Mouse (Mus musculus): Measurements from ENCODE around the gene Mrps34. TPM values are rescaled to one million over a fixed set of nuclear protein-coding genes. Genes with fewer than 3 reads are reported as not detected.

The Mrps34 gene
- polyA plus RNA-seq, 1 experiment from 2014 or later = 91.1 TPM

DNA sequence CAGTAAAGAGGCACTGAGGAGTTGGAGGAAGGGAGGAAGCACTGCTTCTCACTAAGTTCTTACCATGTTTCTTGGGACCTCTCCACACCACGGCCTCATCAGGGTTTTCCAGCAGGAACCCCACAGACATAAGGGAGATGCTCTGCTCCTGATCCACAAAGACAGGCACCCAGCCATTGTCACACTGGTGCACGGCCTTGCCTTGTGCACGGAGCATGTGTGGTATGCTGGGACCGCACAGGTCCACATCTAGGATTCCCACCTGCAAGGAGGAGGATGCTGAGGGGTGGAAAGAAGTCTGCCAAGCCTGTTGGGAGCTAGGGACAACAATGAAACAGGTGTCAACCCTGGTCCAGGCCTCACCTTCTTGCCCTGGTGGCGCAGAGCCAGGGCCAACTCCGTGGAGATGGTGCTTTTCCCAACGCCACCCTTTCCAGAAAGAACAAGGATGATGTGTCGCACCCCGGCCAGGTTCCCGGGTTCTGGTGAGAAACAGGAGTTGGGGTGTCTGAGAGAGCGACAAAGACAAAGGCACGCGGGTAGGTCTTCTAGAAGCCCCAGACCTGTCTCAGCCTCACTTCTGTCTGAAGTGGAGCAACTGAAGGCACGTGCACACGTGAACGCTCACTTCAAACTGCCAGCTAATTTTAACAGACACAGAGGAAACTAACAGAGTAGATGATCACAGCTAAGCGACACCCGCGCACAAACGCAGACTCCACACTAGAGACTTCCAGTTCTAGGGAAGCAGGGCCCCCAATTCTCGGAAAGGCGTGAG lies 9.4 kb upstream of the Mrps34 start:
- H3K9ac ChIP-seq = peak overlapping the region; percentile 63
- peak overlapping the region; percentile 96 for H3K4me2 ChIP-seq
- H3K27ac ChIP-seq = no peak overlapping the region
- peaks cover 41% of the 10 kb centered on the region for H3K36me3 ChIP-seq (replicated peaks)
- WGBS = 27% methylated on average over 22 of the region's 22 CpGs
- no peaks in the 10 kb centered on the region for H3K27me3 ChIP-seq
- ATAC-seq (ENCODE audit: low FRiP score) = no peak; the same call in 1 of the 2 replicates
- H3K4me3 ChIP-seq (replicated peaks) = peak overlapping the region; percentile 89
- H3K9me3 ChIP-seq = no peaks in the 10 kb centered on the region
- H3K4me1 ChIP-seq = peaks cover 25% of the 10 kb centered on the region

DNA sequence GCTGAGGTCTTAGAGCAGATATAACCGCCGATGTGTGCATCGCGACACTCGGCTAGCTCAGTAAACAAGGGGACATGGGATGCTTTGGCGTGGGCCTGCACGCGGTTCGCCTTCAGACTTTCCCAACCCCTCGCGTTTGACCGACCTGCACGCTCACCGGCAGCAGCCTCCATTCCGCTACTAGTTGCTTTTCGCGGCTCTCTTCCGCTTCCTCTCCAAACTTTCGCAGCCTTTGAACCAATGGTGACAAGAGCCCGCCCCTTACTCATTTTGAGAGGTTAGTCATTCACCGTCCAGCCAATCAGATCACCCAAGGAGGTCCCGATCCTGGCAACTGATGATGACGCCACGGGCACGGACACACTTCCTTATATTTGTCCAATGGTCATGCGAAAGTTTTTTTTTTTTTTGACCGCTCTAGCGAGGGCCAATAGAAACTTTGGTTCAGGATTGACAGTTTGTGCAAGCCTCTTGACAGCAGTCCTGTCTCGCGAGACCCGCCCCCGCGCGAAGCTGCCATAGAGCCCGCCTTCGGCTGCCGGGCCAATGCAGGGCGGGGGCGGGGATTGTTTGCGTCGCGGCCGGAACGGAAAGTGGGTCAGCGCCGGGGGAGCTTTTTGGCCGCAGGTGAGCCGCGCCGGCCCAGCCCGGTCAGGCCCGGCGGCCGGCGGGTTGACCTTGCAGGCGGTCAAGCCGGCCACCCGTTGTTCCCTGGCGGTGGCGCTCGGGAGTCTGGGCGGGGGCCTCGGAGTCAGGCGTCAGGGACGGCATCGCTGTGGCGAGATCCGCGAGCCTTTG lies 8.6 kb upstream of the Mrps34 start, which contains the start of the genes Nubp2 and Spsb3:
Gene Nubp2 (minus strand): TSS at position 216 of the 798 bp plus-strand sequence.
Gene Spsb3 (plus strand): TSS at position 510 of the 798 bp plus-strand sequence.
- 0 out of 2 replicates have a peak within 1 kb of the TSS, but pooled peaks have one; percentile 63 for H3K27ac ChIP-seq
- ATAC-seq (ENCODE audit: low FRiP score) = peak; percentile 96
- H3K4me3 ChIP-seq (replicated peaks) = peak within 1 kb of the TSS; percentile 89
- H3K9me3 ChIP-seq = no peaks in the 10 kb centered on the region
- peak within 1 kb of the TSS; percentile 96 for H3K4me2 ChIP-seq
- under 1% methylated on average over 69 of the region's 69 CpGs for WGBS
- H3K27me3 ChIP-seq = no peaks in the 10 kb centered on the region
- H3K9ac ChIP-seq = peak within 1 kb of the TSS; percentile 82
- H3K36me3 ChIP-seq (replicated peaks) = peaks cover 48% of the 10 kb centered on the region
- H3K4me1 ChIP-seq = peaks cover 25% of the 10 kb centered on the region

DNA sequence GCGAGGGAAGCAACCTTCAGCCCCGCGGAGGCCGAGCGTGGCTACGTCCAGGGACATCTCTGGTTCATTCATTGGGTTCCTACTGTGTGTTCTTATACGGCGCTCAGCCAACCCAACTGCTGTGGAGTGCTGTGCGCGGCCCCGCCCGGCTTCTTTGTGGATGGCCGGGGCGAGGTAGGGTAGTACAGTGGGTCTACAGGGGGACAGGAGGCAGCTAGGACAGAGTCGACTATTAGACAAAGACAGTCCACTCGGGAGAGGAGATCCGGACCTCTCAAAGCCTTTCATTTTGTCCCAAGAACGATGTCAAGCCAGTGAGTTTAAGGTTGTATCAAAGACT lies 8.0 kb upstream of the Mrps34 start:
- H3K9me3 ChIP-seq = no peaks in the 10 kb centered on the region
- H3K27me3 ChIP-seq = no peaks in the 10 kb centered on the region
- peak overlapping the region; percentile 95 for H3K4me2 ChIP-seq
- peaks cover 53% of the 10 kb centered on the region for H3K36me3 ChIP-seq (replicated peaks)
- H3K9ac ChIP-seq = peak overlapping the region; percentile 82
- H3K27ac ChIP-seq = 0 out of 2 replicates have a peak overlapping the region, but pooled peaks have one; percentile 63
- H3K4me1 ChIP-seq = peaks cover 25% of the 10 kb centered on the region
- WGBS = under 1% methylated on average over 18 of the region's 18 CpGs
- ATAC-seq (ENCODE audit: low FRiP score) = peak; percentile 45
- peak overlapping the region; percentile 89 for H3K4me3 ChIP-seq (replicated peaks)

DNA sequence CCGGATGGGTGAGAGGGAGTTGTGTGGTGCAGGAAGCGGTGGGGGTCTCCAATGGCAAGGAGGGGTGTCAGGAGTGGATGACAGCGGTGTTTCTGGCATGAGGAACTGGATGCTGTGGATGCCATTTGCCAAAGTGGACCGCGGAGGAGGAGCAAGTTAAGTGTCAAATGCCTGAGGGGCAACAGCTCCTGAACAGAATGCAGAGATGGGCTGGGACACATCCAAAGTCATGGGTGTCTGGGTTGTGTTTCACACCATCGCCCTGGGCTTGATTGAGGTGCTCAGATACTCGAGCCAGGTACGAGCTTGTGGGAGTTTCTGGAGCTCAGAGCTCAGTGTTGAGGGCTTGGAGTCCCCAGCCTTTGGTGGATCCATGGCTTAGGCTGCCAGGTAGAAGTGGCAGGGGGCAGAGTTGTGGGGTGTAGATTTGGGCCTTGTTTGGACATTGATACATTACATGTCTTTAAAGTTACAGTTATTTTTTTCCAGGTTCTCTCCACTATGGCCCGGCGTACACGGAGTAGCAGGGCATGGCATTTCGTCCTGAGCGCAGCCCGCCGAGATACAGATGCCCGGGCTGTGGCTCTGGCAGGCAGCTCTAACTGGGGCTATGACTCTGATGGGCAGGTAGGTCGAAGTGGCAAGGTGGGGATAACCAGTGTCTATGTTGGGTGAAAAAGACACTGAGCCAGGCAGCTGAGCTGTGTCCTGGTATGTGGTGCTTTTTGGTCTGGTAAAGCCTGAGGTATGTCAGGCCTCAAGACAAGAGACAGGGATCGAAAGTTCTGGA lies 7.4 kb upstream of the Mrps34 start:
- Histone ChIP-seq H3K27me3 (no peaks in the 10 kb centered on the region), H3K4me2 (peak overlapping the region; percentile 95), H3K36me3 (replicated peaks) (peaks cover 57% of the 10 kb centered on the region), H3K9ac (peak overlapping the region; percentile 82), H3K27ac (0 out of 2 replicates have a peak overlapping the region, but pooled peaks have one; percentile 63), H3K4me3 (replicated peaks) (peak overlapping the region; percentile 89), H3K9me3 (no peaks in the 10 kb centered on the region), H3K4me1 (peaks cover 25% of the 10 kb centered on the region)
- no peak for ATAC-seq (ENCODE audit: low FRiP score)
- 65% methylated on average over 18 of the region's 18 CpGs for WGBS

- no peak overlapping the region for H3K4me3 ChIP-seq (replicated peaks)
- H3K9ac ChIP-seq = no peak overlapping the region
- ATAC-seq (ENCODE audit: low FRiP score) = no peak
- peaks cover 55% of the 10 kb centered on the region for H3K36me3 ChIP-seq (replicated peaks)
- H3K4me2 ChIP-seq = no peak overlapping the region
- no peaks in the 10 kb centered on the region for H3K9me3 ChIP-seq
- 92% methylated on average over 3 of the region's 3 CpGs for WGBS
- H3K27ac ChIP-seq = no peak overlapping the region
- no peaks in the 10 kb centered on the region for H3K27me3 ChIP-seq
- H3K4me1 ChIP-seq = peaks cover 34% of the 10 kb centered on the region
These were observed 6.1 kb upstream of the Mrps34 start for GRCm38 (mm10) chr17:24888862-24889261.

DNA sequence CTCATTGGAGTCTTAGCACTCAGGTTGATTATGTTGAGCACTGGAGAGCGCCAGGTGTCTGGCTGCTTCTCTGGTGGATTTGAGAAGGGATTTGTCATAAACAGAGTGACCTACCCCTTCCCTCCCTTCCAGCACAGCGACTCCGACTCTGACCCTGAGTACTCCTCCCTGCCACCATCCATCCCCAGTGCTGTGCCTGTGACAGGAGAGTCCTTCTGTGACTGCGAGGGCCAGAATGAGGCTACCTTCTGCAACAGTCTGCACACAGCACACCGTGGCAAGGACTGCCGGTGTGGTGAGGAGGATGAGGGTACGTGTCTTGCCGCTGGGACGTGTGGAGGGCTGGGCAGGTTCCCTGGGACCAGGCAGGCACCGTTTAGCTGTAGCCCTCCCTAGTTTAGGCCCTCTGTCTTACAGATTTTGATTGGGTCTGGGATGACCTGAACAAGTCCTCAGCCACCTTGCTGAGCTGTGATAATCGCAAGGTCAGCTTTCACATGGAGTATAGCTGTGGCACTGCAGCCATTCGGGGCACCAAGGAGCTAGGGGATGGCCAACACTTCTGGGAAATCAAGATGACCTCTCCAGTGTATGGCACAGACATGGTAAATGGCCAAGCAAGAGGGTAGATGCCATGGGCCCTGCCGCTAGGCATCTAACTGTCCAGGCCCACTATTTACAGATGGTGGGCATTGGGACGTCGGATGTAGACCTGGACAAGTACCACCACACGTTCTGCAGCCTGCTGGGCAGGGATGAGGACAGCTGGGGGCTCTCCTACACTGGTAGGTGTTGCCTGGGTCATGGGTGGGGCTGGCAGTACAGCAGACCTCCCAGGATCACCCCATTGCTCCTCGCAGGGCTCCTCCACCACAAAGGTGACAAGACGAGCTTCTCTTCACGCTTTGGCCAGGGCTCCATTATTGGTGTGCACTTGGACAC lies 4.5 kb upstream of the Mrps34 start:
- Histone ChIP-seq H3K9ac (no peak overlapping the region), H3K27me3 (no peaks in the 10 kb centered on the region), H3K4me1 (peaks cover 35% of the 10 kb centered on the region), H3K4me2 (no peak overlapping the region), H3K36me3 (replicated peaks) (peaks cover 44% of the 10 kb centered on the region), H3K9me3 (no peaks in the 10 kb centered on the region), H3K27ac (no peak overlapping the region), H3K4me3 (replicated peaks) (no peak overlapping the region)
- WGBS = 88% methylated on average over 19 of the region's 19 CpGs
- ATAC-seq (ENCODE audit: low FRiP score) = no peak

GRCm38 (mm10) chr17:24891321-24891720 lies 3.6 kb upstream of the Mrps34 start:
- H3K4me1 ChIP-seq = peaks cover 39% of the 10 kb centered on the region
- no peak overlapping the region for H3K27ac ChIP-seq
- no peak for ATAC-seq (ENCODE audit: low FRiP score)
- H3K4me2 ChIP-seq = no peak overlapping the region
- WGBS = 90% methylated on average over 13 of the region's 13 CpGs
- H3K36me3 ChIP-seq (replicated peaks) = peaks cover 44% of the 10 kb centered on the region
- H3K4me3 ChIP-seq (replicated peaks) = no peak overlapping the region
- no peak overlapping the region for H3K9ac ChIP-seq
- H3K9me3 ChIP-seq = no peaks in the 10 kb centered on the region
- no peaks in the 10 kb centered on the region for H3K27me3 ChIP-seq

DNA sequence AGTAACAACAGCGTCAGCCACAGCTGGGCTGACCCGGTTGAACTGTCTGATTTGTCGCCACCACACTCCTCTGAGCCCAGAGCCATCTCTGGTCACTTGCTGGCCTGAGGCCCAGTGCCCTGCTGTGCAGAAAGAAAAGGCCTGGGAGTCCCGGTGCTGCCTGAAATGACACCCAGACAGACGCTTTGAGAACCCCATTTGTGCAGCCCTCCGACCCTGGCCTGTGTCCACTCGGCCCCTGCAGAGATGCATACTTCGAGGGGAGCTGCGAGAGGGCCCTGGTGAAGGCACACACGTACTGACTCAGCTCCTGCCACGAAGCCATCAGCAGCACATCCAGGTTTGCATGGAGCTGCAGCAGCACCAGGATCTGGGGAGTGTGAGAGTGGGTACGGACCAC lies 2.1 kb upstream of the Mrps34 start:
- Histone ChIP-seq H3K4me3 (replicated peaks) (no peak overlapping the region), H3K4me1 (peaks cover 42% of the 10 kb centered on the region), H3K9me3 (no peaks in the 10 kb centered on the region), H3K36me3 (replicated peaks) (peaks cover 52% of the 10 kb centered on the region), H3K4me2 (no peak overlapping the region), H3K27me3 (no peaks in the 10 kb centered on the region), H3K27ac (no peak overlapping the region), H3K9ac (no peak overlapping the region)
- 90% methylated on average over 12 of the region's 12 CpGs for WGBS
- ATAC-seq (ENCODE audit: low FRiP score) = no peak

DNA sequence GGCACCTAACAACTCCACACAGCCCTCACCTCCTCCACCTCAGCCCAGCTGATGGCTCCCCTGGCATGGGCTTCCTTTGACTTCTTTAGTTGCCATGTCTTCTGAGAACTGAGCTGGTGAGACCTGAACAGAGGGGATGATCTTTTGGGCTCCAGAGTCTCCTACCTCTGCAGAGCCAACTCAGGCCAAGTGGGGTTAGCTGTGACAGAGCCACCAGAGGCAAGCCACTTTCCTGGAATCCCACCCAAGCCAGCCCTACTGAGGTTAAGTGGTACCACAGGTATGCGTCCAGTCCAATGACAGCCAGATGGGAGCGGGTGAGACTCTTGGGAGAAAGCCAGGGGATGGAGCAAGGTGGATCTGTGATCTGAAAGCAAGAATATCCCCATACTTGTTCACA lies 1.6 kb upstream of the Mrps34 start:
- peak overlapping the region; percentile 98; the same call in 1 of the 2 replicates for H3K4me2 ChIP-seq
- peaks cover 57% of the 10 kb centered on the region for H3K36me3 ChIP-seq (replicated peaks)

GRCm38 (mm10) chr17:24894061-24894994 lies 588 bp upstream of the Mrps34 start:
- ATAC-seq (ENCODE audit: low FRiP score) = peak; percentile 30
- H3K4me2 ChIP-seq = peak overlapping the region; percentile 98
- H3K4me3 ChIP-seq (replicated peaks) = peak overlapping the region; percentile 89
- H3K4me1 ChIP-seq = peaks cover 38% of the 10 kb centered on the region
- no peaks in the 10 kb centered on the region for H3K9me3 ChIP-seq
- peak overlapping the region; percentile 78 for H3K27ac ChIP-seq
- 13% methylated on average over 31 of the region's 31 CpGs for WGBS
- no peaks in the 10 kb centered on the region for H3K27me3 ChIP-seq
- H3K36me3 ChIP-seq (replicated peaks) = peaks cover 65% of the 10 kb centered on the region
- peak overlapping the region; percentile 91 for H3K9ac ChIP-seq

More for the DNA sequence above, 1.6 kb upstream of the Mrps34 start:
- no peak overlapping the region for H3K9ac ChIP-seq
- H3K4me3 ChIP-seq (replicated peaks) = no peak overlapping the region
- no peak for ATAC-seq (ENCODE audit: low FRiP score)
- H3K4me1 ChIP-seq = peaks cover 39% of the 10 kb centered on the region
- H3K27me3 ChIP-seq = no peaks in the 10 kb centered on the region
- no peaks in the 10 kb centered on the region for H3K9me3 ChIP-seq
- H3K27ac ChIP-seq = no peak overlapping the region
- 98% methylated on average over 2 of the region's 2 CpGs for WGBS

All from forebrain, embryonic 12.5 days (tissue).